Mouse (Mus musculus) cerebellum, adult 11-12 months (tissue): ENCODE measurements around the gene Rbms1.

ENCODE experiments used
- DNase-seq: peaks from one replicate; pipeline ENCODE4 v3.0.0; 2022

Rbms1 gene

DNA sequence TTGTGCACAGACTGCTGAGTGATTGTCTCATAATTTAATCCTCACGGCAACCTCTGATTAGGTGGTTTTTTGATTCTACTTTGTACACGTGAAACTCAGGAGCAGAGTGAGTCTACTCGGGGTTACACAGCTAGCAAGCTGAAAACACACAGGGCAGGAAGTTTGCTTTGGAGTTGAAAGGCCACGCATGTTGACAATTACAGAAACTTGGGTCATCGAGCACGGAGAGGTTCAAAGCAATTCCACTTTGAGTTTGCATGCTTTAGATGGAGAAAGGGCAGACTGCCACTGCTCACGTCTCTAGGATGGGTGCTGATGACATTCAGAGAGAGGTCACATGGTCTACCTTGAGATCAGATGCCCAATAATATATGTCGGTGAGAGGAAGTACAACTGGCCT lies 160.2 kb downstream of the Rbms1 start:
- DNase-seq: no peak

DNA sequence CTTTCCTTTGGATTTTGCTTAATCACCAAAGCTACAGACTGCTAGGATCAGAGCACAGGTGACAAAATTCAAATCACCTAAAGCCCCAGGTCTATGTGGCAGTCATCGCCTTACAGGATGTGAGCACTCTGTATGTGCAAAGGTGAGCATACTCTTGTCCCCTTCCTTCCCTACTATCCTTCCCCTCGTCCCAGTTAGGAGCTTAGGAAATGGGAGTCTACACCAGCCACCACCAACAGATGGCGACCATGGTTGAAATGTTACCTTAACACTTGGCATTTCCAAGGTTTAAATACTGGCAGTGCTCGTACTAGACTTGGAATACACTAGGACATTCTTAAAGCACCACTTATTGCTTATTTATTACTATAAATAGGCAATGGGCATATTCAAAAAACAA lies 160.8 kb downstream of the Rbms1 start:
- DNase-seq: no peak

DNA sequence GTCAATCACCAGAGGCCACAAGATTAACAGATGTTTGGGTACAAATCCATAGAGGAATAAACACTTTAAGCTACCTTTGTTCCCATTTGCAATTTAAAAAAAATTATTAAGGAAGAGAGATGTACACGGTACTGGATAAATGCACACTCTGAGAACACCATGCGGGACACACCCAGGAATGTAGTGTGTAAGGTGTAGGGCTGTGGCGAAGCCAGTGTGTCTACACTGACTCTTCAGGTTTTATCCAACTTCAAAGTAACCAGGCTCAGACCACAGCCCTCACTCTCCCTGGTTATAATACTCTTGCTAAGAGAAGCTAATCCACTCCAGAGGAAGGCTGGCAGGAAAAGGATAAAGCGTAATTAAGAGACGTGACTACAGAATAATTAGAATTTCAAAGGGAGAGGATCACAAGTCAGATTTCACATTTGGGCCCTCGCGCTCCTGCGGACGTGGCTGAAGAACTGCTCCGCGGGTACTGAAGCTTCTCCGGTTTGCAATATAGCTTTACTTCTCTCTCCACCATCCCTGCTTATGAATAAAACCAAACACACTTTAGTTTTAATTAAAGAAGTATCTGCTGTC lies 161.3 kb downstream of the Rbms1 start:
- no peak for DNase-seq

DNA sequence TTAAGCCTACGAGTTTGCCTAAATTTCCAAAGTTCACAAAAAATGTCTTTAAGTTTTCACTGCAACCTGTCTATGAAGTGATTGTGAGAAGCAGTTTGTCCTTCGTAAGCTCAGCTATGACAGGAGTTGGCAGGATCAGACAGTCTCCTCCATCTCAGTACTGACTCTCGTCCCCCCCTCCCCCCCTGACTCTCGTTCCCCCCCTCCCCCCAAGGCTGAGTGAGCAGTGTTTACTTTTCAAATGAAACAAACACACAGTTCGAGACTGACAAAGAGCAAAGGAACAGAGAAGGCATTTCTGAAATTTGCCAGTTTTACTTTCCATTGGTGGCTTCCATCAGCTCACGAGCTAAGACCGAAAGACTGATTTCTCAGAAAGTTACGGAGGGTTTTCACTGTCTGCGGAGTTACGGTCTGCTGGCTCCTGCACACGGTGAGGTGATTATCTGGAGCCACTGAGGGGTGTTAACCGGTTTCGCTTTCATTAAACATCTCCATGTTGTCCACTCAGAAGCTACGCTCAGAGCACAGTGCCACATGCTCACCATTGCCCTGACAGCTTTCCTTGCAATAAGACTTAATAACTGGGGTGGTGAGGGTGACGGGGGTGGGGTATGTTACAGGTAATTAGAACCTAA lies 162.0 kb downstream of the Rbms1 start:
- DNase-seq: no peak

DNA sequence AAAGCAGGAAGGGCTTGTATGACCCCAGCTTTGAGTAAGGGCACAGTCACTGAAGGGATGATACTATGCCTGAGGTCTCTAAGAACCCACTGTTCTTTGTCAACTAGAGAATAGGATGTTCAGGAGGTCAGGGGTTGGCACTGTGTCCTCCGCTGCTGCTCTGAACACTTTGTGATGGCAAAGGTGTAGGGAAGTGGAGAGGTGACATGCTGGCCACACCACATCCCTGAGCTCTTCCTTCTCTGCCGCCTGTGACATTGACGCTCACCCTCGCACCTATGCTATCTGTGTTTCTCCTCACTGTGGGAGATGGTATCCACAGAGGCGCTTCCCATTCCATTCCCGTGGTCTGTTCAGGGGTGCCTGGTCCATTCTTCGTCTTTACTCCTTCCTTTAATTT lies 163.2 kb downstream of the Rbms1 start:
- DNase-seq: no peak

DNA sequence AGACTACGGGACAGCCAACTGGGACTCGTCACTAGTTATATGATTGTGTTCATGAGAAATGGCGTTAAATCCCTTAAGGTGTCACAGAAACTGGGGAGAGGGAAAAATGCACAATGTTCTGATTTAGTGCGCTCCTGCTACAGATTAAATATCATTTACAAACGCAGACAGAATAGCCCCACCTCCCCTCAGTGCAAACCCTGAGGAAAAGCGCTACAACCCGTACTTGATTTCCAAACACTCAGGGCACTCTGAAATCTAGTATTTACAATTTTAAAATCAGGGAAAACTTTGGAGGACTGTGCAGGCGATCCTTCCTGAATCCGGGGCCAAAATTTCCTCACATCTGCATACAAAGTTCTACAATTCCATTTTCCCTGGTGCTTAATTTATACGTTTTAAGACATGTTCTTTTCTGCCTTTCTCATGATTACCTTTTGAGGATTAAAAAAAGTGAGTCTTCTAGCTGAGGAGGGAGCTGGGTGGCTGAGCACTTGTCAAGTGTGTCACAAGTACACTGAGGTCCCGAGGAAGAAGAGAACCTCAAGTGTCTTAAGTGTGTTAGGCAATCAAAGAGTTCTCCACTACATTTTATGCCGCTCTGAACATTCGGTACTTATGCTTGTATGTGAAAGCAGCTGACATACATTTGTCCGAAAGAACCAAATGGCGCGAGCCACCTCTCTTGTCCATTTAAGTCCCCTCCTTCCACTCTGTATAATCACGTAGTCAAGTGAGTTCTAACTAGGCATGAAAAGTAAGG lies 164.0 kb downstream of the Rbms1 start:
- DNase-seq: no peak

DNA sequence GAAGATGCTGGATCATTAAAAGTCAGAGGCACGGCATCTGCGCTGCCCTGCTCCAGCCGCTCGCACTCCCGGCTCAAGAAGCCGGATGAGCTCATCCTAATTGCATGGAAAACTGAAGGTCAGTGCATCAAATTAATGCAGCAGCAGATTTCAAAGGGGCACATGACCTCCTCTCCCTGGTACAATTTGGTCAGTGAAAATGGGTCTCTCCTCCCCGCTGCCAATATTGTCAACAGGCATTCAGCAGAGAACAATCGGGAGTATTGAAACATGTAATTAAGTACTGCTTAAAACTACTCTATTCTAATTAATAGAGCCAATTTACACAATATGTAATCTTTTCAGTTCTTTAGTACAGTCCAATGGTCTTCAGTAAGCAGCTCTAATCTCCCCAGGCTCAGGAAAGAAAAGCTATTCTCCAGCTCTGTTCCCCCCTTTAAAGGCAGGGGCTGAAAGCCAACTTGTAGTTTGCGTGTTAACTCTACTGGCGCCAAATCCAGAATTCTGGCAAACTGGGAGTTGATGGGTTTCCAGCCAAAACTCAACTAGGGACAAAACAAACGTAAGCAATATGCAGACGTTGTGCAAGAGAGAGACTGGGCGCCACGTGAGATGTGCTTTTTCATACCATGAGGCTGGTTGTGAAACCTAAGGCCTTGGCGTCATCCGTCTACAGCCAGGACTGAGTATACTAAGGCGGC lies 165.9 kb downstream of the Rbms1 start:
- no peak for DNase-seq

DNA sequence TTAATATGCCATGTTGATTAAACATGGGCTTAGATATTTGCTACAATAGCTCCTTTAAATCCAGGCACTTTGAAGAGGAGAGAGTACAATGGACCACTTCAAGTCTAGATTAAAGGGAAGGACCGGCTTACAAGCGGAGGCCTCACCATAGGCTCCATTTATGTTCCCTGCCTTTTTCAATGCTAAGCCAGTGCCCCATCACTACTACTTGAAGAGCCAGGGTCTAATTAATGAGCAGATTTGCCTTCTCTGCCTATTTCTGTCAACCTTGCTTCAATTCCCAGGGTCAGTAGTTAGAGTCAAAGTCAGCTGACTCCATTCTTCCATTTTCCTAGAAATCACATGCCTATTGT lies 166.4 kb downstream of the Rbms1 start:
- DNase-seq: no peak

DNA sequence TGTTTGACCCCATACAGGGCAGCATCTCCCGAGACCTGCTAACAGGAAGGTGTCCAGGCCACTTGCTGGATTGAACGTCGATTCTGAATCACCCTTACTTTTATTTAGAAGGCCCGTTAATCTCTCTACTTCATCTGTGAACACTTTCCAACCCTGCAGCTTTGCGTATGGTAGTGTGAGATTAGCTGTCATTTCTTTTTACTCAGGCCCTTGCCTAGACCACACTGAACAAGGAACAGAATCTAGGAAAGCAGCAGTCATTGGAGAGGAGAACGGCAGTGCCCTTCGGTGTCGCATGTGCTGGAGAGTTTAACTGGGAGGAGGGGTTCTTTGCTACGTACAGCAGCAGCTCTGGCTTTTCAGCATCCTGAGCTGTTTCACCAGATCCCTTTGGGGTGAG lies 167.1 kb downstream of the Rbms1 start:
- DNase-seq: no peak

DNA sequence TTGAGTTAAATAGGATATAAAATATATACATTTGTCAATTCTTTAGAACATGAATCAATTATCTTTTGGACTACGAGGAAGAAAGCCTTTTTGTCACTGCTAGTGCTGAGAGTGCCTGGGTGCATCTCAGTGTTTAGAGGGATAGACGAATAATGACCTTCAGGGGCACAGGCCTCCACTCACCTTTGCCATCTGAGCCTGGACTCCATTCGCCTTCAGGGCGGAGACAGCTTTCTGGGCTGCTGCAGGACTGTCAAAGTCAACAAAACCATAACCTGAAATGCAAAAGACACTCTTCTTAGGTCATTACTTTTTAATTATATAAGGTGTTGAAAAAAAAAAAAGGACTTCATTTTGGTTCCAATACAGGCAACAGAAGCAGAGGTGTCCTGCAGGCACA lies 170.5 kb downstream of the Rbms1 start:
- no peak for DNase-seq

DNA sequence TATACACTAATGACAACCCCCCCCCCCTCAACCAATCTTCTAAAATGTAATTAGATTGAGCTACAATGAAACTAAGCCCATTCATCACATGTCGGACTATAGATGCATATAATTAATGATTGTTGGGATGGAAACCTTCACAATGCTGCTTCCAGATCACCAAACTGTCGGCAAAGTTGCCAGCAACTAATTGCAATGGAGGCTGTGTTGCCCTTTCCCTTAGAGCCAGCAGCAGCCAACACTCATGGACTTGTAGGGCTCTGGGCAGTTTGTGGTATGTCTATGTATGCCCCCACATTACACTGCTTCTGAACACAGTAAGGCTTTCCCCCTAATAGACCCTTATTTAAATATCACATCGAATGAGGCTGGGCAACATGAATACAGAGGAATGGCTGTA lies 173.9 kb downstream of the Rbms1 start:
- no peak for DNase-seq

DNA sequence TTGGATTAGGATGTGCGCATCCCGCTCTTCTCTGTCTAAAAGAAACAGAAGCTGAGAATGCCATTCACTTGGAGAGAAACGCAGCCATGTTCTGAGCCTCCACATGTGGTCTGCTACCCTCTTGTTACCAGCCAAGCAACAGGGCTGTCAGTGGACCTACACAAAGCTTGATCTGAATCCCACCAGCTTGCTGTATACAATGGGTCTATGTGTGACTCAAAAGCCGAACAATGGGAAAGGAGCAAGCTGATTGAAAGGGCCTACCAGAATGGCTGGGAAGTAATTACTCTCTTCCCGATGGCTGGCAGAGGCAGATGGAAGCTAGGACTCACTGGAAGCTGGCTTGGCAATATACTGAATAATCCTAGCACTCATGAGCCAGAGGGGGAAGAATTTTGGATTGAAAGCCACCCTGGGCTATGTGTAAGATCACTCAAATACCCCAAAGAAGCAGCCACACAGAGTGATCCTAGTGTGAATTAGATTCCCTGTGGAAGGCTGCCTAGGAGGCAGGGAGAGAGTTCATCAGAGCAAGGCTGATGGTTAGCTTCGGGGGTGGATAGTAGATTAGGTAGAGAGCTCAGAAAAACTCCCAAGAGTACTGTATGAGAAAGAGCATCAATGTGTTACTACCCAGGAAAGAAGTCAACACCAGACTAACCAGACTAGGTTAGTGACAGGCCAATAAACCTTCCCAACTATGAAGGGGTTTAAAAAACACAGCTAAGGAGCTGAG lies 174.7 kb downstream of the Rbms1 start:
- DNase-seq: no peak

DNA sequence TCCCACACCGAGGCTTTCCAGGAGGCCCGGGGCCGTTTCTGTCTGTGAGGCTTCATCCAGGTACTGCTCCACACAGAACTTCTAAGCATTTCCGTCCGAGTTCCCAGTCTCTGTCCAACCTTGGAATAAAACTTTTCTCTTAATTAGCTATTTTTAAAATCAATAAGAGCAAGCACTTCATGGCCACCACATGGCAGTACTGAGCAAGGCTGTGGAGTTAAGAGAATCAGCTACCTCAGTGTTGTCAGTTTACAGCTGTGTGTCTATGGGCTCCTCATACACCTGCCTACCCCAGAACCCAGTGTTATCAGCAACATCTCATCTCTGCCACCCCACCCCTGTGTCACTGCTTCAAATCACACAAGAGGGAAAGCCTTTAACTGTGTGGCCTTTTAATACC lies 175.9 kb downstream of the Rbms1 start:
- DNase-seq: no peak

DNA sequence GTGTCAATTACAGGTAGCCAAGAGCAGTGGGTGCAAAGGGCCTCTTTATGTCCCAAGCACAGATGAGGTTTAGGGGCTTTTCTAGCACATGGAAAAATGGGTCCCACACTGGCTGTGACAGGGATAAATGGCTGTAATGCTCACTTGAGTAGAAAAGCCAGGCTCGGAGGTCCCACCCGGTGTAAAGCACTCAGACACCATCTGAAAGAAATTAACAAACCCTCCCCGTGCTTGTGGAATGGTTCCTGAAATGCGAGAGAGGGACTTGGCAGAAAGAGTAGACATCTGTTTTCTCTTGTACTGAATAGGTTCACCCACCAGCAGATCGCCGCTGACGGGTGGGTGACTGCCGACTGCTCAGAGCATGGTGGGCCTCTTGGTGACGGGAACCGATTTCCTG lies 176.7 kb downstream of the Rbms1 start:
- no peak for DNase-seq

DNA sequence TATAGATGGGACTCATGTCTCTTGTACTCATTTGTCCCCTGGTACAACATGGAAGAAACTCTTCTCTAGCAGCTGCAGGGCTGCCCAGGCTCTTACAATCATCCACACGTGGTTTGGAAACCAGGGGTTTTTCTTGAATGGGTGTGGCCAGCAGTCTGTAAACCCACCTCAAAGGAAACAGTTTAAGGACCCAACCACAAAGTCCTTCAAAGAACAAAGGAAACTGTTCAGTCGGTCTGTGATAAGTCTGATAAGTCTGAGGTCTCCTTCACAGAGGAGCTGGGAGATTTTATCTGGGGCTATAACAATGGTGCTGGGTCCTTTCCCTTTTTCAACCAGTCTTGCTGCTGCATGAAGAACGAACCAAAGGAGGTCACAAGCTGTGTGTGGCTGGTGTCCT lies 188.5 kb downstream of the Rbms1 start:
- DNase-seq: no peak

DNA sequence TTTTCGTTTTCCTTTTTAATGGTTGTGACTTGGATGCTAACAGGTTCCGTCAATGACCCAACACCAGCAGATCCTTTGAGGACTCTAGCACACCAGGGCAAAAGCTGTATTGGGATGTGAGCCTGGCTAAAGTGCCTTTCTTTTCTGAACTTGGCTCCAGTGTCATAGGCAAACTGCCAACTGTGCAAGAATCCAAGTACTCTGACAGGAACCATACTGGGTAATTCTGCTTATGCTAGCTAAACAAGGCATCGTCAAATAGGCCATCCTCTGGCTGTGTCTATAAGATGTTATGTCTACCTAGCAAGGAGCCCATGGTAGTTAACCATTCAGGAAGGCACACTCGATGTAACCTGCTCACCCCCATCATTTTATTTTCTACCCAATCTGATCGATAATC lies 189.4 kb downstream of the Rbms1 start:
- DNase-seq: peak; percentile 9

DNA sequence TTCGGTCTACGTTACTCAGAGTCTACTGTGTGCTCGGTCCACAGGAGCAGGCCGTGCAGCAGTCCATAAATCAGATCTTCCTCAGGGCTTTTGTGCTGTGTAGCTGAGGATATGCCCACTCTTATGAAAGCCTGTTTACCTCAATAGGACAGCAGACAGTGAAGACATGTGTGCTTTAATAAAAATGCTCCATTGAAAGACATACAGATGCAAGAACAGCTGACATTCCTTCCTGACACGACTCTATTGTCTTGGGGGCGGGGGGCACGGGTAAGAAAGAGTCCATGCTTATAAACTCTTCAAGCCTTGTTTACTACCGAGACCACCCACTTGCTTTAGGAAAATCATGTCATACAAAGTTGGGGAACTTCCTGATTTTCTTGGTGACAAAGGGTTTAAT lies 196.6 kb downstream of the Rbms1 start:
- no peak for DNase-seq

DNA sequence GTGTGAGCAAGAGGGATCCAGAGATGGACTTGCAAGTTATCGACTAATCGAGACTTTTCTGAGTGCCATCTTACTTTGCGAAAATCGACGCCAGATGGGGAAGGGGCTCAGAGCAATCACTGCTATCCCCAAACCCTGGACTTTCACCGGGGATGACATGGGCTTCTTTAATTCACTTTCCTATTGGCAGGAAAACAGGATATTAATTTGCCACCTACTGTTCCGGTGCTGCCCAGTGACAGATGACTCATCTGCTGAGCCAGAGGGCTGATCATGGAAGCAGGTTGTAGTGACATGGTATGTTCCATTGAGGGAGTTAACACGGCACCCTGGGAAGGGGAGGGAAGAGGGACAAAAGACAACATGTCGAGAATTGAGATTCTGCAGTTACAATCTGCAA lies 206.8 kb downstream of the Rbms1 start:
- no peak for DNase-seq

DNA sequence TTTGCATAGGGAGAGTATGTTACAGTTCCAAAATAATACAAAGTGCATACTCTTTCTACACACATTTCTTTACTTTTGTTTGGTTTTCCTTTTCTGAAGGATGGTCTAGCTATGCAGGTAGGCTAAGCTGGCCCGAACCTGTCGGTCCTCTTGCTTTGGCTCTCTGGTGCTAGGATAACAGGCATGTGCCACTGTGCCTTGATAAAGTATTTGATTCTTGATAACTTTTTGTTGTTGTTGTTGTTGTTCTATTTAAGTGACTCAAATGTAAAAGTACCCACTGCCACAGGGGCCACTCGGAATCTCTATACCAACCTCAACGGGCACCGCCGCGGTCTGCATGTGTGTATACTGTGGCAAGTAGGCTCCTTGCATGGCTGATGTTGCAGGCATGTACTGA lies 207.9 kb downstream of the Rbms1 start:
- DNase-seq: no peak

DNA sequence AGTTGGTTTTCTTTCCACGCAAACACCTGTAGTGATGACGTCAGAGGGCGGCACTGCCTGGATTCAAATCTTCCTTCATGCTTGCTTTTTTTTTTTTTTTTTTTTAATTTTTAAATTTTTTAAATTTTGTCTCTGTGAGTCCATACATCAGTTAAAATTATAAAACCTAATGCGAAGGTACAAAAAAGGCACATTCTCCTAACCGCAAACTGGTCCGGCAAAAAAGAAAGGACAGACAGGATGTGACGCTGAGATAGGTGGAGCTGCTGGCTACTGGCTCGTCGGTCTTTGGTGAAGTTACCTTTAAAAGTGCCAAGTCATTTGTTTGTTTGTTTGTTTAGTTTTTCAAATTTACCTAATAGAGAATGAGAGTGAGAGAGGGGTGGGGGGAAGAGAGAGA lies 211.7 kb downstream of the Rbms1 start:
- no peak for DNase-seq

DNA sequence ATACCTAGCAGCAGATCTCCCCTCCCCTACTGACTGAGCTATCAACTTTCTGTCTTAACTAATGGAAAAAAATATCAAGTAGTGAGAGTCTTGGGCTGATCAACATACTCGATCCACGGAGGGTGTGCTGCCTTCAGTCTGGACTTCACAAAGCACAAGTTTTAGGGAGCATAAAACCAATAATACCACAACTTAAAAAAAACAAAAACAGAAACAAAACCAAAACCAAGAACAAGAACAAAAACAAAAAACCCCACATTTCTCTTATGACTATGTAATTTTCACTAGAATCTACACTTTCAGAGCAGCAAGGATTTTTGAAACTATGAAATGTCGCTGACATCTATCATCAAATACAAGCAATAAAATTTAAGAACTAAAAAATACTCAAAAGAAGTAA lies 212.4 kb downstream of the Rbms1 start:
- DNase-seq: no peak

DNA sequence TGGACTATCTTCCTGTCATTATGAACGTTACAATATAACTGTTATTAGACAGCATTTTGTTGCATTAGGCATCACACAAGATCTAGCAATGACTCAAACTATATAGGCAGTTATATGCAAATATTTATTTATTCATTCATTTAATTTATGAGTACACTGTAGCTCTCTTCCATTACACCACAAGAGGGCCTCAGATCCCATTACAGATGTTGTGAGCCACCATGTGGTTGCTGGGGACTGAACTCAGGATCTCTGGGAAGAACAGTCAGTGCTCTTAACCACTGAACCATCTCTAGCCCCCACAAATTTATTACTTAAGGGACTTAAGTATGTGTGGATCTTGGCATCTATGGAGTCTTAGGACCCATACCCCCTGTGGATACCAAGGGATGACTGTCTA lies 214.4 kb downstream of the Rbms1 start:
- DNase-seq: no peak

DNA sequence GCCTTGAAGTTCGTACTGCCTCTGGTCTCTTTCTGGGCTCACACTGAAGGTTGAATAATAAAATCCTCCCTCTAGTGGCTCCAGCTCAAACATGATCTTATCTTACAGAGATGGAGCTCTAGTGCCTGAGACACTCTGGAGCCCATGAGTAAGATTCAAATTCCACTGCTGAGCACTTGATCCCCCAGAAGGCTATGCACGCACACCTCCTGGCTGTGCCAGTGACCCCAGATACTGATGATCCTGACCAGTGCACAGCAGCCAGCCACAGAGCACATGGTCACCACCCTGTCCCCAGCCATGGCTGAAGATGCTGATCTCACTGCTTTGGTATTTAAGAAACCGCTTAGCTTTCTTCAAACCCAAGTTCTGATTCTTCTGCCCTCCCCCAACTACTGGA lies 215.4 kb downstream of the Rbms1 start:
- DNase-seq: no peak
